Mouse (Mus musculus) olfactory bulb, adult 2 months (tissue): Measurements from ENCODE around the gene Adcy2.

ENCODE experiments used
- CTCF ChIP-seq: fragments of 200-500 bp; IDR thresholded peaks from 2 replicates; pipeline ENCODE4 v1.5.1; 2012; ENCODE audit warnings: low read depth, mild to moderate bottlenecking, low read length, moderate library complexity; ENCODE audit not compliant: insufficient read depth
- POLR2A ChIP-seq: fragments of 200-500 bp; IDR thresholded peaks from 2 replicates; pipeline ENCODE4 v1.6.1; 2012; ENCODE audit warnings: mild to moderate bottlenecking, low read depth, low read length, moderate library complexity; ENCODE audit not compliant: insufficient read depth

DNA sequence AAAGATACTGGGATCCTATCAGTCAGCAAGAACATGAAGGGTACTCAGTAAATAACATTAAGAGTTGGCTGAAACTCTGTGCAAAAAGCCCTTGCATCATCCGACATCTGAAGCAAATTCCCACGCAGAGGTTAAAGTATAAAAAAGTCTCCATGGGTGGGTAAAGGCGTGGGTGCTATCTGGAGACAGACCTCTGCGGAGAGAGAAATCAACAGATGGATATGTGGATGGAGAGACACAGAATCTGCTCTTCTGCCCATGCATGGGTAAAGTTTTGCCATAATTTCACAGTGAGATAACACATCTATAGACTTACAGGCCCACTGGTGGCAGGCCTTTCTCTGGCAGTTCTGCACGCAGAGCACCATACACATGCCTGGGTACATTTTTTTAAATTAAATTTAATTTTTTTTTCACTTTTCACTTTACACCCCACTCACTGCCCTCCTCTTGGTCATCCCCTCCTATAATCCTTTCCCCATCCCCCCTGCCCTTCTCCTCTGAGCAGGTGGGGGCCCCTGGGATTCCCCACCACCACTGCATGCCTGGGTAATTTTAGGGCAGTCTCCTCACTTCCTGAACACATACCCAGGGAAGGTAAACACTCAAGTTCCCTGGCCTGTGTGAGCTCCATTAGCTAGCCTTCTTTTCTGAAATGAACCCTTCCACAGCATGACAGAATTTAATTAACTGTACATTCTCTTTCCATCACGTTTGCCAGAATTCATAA, 169.1 kb downstream of the Adcy2 start:
- no peak for TF ChIP-seq POLR2A
- TF ChIP-seq CTCF = no peak
